Mouse (Mus musculus) testis, adult 2 months (tissue): ENCODE measurements at regions not wholly inside any gene's neighbourhood (a gene's known extent, or its start where the extent isn't known, plus 50 kb on each side); places are given as distances from the start of the nearest gene placed in this dataset.

Experiments used
- CTCF ChIP-seq: fragments of 200-500 bp; IDR thresholded peaks from 2 replicates; pipeline ENCODE4 v1.5.1; 2012; ENCODE audit warnings: low read depth, mild to moderate bottlenecking, inconsistent platforms, low read length, moderate library complexity; ENCODE audit not compliant: control insufficient read depth, insufficient read depth, insufficient replicate concordance
- POLR2A ChIP-seq: fragments of 200-500 bp; IDR thresholded peaks from 2 replicates; pipeline ENCODE4 v1.6.1; 2012; ENCODE audit warnings: low read depth, mild to moderate bottlenecking, inconsistent platforms, low read length, moderate library complexity; ENCODE audit not compliant: control insufficient read depth

GRCm38 (mm10) chr19:15487576-15487975 lies 459.6 kb downstream of the Psat1 start:
- no peak for TF ChIP-seq POLR2A
- TF ChIP-seq CTCF: no peak
